Mouse (Mus musculus) heart, embryonic 11.5 days (tissue): ENCODE results near the gene Cela3b. TPM values are rescaled to one million over a fixed set of nuclear protein-coding genes. Genes with fewer than 3 reads are reported as not detected.

Experiments
- ATAC-seq: fragments of 200-750 bp; cut with Nextera tagmentation; replicated peaks from 2 replicates; pipeline ENCODE4 v1.8.0; 2017; ENCODE audit warnings: moderate library complexity; ENCODE audit not compliant: insufficient number of reproducible peaks, low FRiP score, low TSS enrichment
- H3K27ac ChIP-seq: fragments of 300-500 bp; sonication (generic); 2 replicates; pipeline ENCODE4 v1.5.1; 2014; ENCODE audit warnings: mild to moderate bottlenecking, low read depth, low read length
- H3K27me3 ChIP-seq: fragments of 300-500 bp; sonication (generic); 2 replicates; pipeline ENCODE4 v1.6.1; 2014; ENCODE audit warnings: mild to moderate bottlenecking, low read length, mixed read lengths; ENCODE audit not compliant: control insufficient read depth, insufficient read depth
- H3K36me3 ChIP-seq: fragments of 300-500 bp; sonication (generic); 2 replicates; pipeline ENCODE4 v1.6.1; 2014; ENCODE audit warnings: mild to moderate bottlenecking, low read length, moderate library complexity, mixed read lengths; ENCODE audit not compliant: control insufficient read depth, insufficient read depth
- H3K4me1 ChIP-seq: fragments of 300-500 bp; sonication (generic); 2 replicates; pipeline ENCODE4 v1.6.1; 2014; ENCODE audit warnings: low read length; ENCODE audit not compliant: control insufficient read depth, insufficient read depth
- H3K4me2 ChIP-seq: fragments of 300-500 bp; sonication (generic); 2 replicates; pipeline ENCODE4 v1.6.1; 2014; ENCODE audit warnings: mild to moderate bottlenecking, moderate library complexity
- H3K4me3 ChIP-seq: fragments of 300-500 bp; sonication (generic); 2 replicates; pipeline ENCODE4 v1.5.1; 2014; ENCODE audit warnings: low read depth, low read length
- H3K9ac ChIP-seq: fragments of 300-500 bp; sonication (generic); 2 replicates; pipeline ENCODE4 v1.6.1; 2014; ENCODE audit warnings: mild to moderate bottlenecking, low read depth, low read length, moderate library complexity
- H3K9me3 ChIP-seq: fragments of 300-500 bp; sonication (generic); replicated peaks from 2 replicates; pipeline ENCODE4 v1.6.1; 2016; ENCODE audit warnings: low read length; ENCODE audit not compliant: control insufficient read depth
- WGBS: fragments of 180-500 bp; shearing (Covaris S2); extraction: QIAGEN DNeasy Blood & Tissue Kit; methylation state at CpG from one replicate; pipeline ENCODE4 v1.1.7; 2014; ENCODE audit not compliant: insufficient replicate concordance; 5-methylcytosine and 5-hydroxymethylcytosine counted together
- polyA plus RNA-seq: library from polyadenylated mRNA; unstranded; fragments of >200 nt; fragmentation: Nextera tagmentation; extraction: Ambion mirVana; gene quantifications from 2 replicates; pipeline ENCODE4 v1.2.1, GENCODE M21; 2014

Cela3b gene
- polyA plus RNA-seq, 1 experiment from 2014 or later, result not detected

GRCm38 (mm10) chr4:137457292-137457691 lies 27.0 kb upstream of the Cela3b start:
- no peak overlapping the region for H3K4me2 ChIP-seq
- no peaks in the 10 kb centered on the region for H3K27me3 ChIP-seq
- no peak overlapping the region for H3K4me3 ChIP-seq
- H3K9me3 ChIP-seq, result no peaks in the 10 kb centered on the region
- H3K27ac ChIP-seq, result no peak overlapping the region
- ATAC-seq, result no peak
- peaks cover 15% of the 10 kb centered on the region for H3K4me1 ChIP-seq
- H3K9ac ChIP-seq, result no peak overlapping the region
- no peaks in the 10 kb centered on the region for H3K36me3 ChIP-seq
- 28% methylated on average over 4 of the region's 4 CpGs for WGBS

DNA sequence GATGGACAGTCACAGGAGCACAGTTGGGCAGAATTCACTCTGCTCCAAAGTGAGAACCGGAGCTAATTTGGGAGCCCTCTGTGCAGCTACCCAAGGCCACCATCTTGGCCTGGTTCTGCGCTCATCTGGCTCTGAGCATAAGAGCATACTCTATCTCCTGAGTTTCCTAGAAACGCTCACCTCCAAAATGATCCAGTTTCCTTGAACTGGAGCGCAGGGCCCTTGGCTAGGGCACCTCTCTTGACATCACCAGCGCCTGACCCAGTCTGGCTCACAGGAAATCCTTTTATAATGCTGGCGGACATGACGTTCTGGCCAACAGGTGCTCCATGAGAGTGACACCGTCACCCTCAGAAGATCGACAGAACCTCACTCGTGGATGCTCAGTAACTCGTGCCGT lies 26.2 kb upstream of the Cela3b start:
- ATAC-seq, result no peak
- H3K9ac ChIP-seq, result no peak overlapping the region
- peaks cover 13% of the 10 kb centered on the region for H3K4me1 ChIP-seq
- no peak overlapping the region for H3K27ac ChIP-seq
- no peak overlapping the region for H3K4me3 ChIP-seq
- no peaks in the 10 kb centered on the region for H3K9me3 ChIP-seq
- H3K27me3 ChIP-seq, result no peaks in the 10 kb centered on the region
- 82% methylated on average over 12 of the region's 12 CpGs for WGBS
- H3K36me3 ChIP-seq, result no peaks in the 10 kb centered on the region
- no peak overlapping the region for H3K4me2 ChIP-seq

GRCm38 (mm10) chr4:137454582-137454981 lies 24.2 kb upstream of the Cela3b start:
- H3K9me3 ChIP-seq, result no peaks in the 10 kb centered on the region
- H3K4me3 ChIP-seq, result no peak overlapping the region
- no peaks in the 10 kb centered on the region for H3K27me3 ChIP-seq
- no peak overlapping the region for H3K4me2 ChIP-seq
- no peak overlapping the region for H3K27ac ChIP-seq
- 77% methylated on average over 14 of the region's 14 CpGs for WGBS
- H3K36me3 ChIP-seq, result no peaks in the 10 kb centered on the region
- no peak for ATAC-seq
- H3K4me1 ChIP-seq, result peaks cover 7% of the 10 kb centered on the region; the same call in 1 of the 2 replicates
- H3K9ac ChIP-seq, result no peak overlapping the region

DNA sequence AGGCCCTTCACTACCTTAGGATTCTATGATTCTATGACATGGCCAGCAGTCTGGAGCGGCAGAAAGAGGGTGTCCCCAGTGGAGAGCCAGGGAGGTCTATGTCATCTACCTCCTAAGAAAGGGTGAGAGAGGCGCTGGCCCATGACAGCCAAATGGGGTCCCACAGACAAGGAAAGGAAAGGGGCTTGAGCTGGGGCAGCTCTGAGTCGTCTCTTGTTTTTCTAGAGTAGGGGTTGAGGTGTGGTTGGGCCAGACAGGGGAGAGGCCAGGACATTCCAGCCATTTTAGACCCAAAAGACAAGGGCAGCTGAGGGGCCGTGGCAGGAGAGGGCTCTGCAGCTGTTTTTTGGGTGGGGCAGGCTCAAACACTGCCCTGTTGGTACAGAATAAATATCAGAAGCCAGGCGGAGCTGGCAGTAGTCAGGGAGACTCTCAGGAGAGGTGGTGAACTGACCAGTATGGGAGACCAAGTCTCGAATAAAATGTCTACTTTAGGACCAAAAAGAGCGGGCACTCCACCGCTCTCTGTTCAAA lies 23.0 kb upstream of the Cela3b start, which contains the start of gene 1700013G24Rik:
Gene 1700013G24Rik, plus strand, starts transcription at position 51 of the 534 bp plus-strand sequence.
- Histone ChIP-seq H3K4me2 (no peak within 1 kb of the TSS), H3K36me3 (no peaks in the 10 kb centered on the region), H3K9ac (no peak within 1 kb of the TSS), H3K4me1 (peaks cover 15% of the 10 kb centered on the region), H3K9me3 (no peaks in the 10 kb centered on the region), H3K27ac (no peak within 1 kb of the TSS), H3K4me3 (no peak within 1 kb of the TSS), H3K27me3 (no peaks in the 10 kb centered on the region)
- 80% methylated on average over 8 of the region's 8 CpGs for WGBS
- no peak for ATAC-seq

DNA sequence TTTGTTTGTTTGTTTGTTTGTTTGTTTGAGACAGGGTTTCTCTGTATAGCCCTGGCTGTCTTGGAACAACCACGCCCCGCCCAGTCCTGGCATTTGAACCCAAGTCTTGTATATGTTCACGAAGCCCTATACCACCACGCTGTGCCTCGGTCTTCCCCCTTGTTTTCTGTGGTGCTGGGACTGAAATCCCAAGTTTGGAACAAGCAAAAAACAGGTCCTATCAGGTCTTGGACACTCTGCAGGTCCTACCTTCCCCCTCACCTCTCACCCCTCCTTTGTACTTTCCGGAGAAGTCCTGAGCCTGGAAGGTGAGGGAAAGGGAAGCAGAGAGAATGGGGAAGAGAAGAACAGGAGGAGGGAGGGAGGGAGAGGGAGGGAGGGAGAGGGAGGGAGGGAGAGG lies 21.9 kb upstream of the Cela3b start:
- WGBS, result 87% methylated on average over 6 of the region's 6 CpGs
- no peak overlapping the region for H3K4me2 ChIP-seq
- H3K9me3 ChIP-seq, result no peaks in the 10 kb centered on the region
- H3K4me3 ChIP-seq, result no peak overlapping the region
- no peak overlapping the region for H3K9ac ChIP-seq
- no peaks in the 10 kb centered on the region for H3K36me3 ChIP-seq
- peaks cover 20% of the 10 kb centered on the region for H3K4me1 ChIP-seq
- H3K27me3 ChIP-seq, result no peaks in the 10 kb centered on the region
- ATAC-seq, result no peak
- no peak overlapping the region for H3K27ac ChIP-seq

- Histone ChIP-seq H3K27me3 (no peaks in the 10 kb centered on the region), H3K4me3 (no peak overlapping the region), H3K9me3 (no peaks in the 10 kb centered on the region), H3K27ac (no peak overlapping the region), H3K4me2 (no peak overlapping the region), H3K9ac (no peak overlapping the region), H3K36me3 (no peaks in the 10 kb centered on the region), H3K4me1 (peaks cover 18% of the 10 kb centered on the region)
- 62% methylated on average over 10 of the region's 10 CpGs for WGBS
- ATAC-seq, result no peak
Observed at GRCm38 (mm10) chr4:137449715-137450114, 19.4 kb upstream of the Cela3b start.

DNA sequence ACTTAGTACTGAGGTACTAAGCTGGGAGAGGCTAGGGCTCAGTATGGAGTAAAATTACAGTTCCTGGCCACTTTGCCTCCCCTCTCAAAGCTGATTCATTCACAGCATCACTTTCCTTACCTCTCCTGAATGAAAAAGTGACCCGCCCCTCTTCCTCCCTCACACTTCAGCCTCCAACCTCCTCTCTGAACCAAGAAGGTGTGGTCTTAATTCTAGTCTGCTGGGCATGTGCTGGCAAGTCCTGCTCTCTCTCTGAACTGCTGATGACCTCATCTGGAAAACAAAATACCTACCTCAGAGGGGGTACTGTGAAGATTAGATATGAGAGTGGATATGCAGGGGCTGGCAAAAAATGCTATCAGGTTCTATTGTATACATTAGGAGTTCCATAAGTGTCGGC lies 18.8 kb upstream of the Cela3b start:
- no peaks in the 10 kb centered on the region for H3K9me3 ChIP-seq
- H3K9ac ChIP-seq, result peak overlapping the region; percentile 34; the same call in 1 of the 2 replicates
- no peak; the same call in 1 of the 2 replicates for ATAC-seq
- H3K27me3 ChIP-seq, result no peaks in the 10 kb centered on the region
- peaks cover 17% of the 10 kb centered on the region for H3K4me1 ChIP-seq
- no peak overlapping the region for H3K27ac ChIP-seq
- H3K36me3 ChIP-seq, result no peaks in the 10 kb centered on the region
- 47% methylated on average over 2 of the region's 2 CpGs for WGBS
- no peak overlapping the region for H3K4me3 ChIP-seq
- no peak overlapping the region for H3K4me2 ChIP-seq

DNA sequence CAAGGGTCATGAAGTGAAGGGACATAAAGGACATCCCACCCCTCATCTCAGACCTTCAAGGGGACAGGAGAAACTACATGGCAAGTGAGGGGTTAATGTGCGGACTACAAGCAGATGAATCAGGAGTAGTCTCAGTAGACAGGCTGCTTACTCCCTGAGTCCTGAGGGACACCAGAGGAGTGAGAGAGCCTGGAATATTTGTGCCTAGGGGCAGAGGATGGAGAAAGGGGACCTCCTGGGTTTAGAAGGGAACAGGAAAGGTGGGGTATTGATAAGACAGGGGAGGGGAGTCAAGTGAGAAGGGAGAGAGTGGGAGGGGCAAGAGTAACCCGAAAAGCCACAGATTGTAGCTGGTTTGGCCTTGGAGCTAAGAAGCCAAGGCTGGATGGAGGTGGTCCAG lies 18.3 kb upstream of the Cela3b start:
- 28% methylated on average over 2 of the region's 2 CpGs for WGBS
- no peak overlapping the region for H3K4me3 ChIP-seq
- no peak overlapping the region for H3K27ac ChIP-seq
- no peaks in the 10 kb centered on the region for H3K27me3 ChIP-seq
- H3K9ac ChIP-seq, result peak overlapping the region; percentile 34; the same call in 1 of the 2 replicates
- H3K9me3 ChIP-seq, result no peaks in the 10 kb centered on the region
- H3K36me3 ChIP-seq, result no peaks in the 10 kb centered on the region
- no peak overlapping the region for H3K4me2 ChIP-seq
- peaks cover 14% of the 10 kb centered on the region for H3K4me1 ChIP-seq
- no peak for ATAC-seq

DNA sequence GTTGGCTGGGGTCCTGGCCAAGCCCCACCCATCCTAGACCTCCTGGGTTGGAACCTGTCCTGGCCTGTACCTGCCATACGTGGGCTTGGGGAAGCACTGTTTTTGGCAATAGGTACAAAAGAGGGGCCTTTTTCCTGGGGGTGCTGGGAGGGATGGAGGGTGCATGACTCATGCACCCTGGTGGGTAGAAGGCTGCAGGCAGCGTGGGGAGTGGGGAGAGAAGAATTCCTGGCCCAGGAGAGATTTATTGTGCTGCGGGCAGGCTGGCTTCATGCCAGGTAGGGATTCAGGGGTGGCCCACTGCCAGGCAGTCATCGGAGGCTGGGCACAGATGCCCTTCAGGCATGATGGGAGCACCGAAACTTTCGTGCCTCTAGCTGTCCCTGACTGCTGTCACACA lies 17.9 kb upstream of the Cela3b start:
- Histone ChIP-seq H3K4me2 (no peak overlapping the region), H3K9me3 (no peaks in the 10 kb centered on the region), H3K4me3 (no peak overlapping the region), H3K27me3 (no peaks in the 10 kb centered on the region), H3K27ac (no peak overlapping the region), H3K4me1 (peaks cover 14% of the 10 kb centered on the region), H3K9ac (no peak overlapping the region), H3K36me3 (no peaks in the 10 kb centered on the region)
- WGBS, result 52% methylated on average over 6 of the region's 6 CpGs
- ATAC-seq, result no peak; the same call in 1 of the 2 replicates
